Mouse (Mus musculus) ES-E14 (cell line): ENCODE measurements around the gene Actn1.

Source experiments
- CHD2 ChIP-seq: IDR thresholded peaks from 2 replicates; pipeline ENCODE4 v1.6.1; 2014; ENCODE audit warnings: mild to moderate bottlenecking, low read depth, low read length, inconsistent platforms
- HCFC1 ChIP-seq: IDR thresholded peaks from 2 replicates; pipeline ENCODE4 v1.6.1; 2012; ENCODE audit warnings: low read length, inconsistent platforms, borderline replicate concordance; ENCODE audit not compliant: insufficient read depth
- ZC3H11A ChIP-seq: IDR thresholded peaks from 2 replicates; pipeline ENCODE4 v1.6.1; 2012; ENCODE audit warnings: low read depth, mild to moderate bottlenecking, inconsistent platforms, low read length, borderline replicate concordance
- ZNF384 ChIP-seq: IDR thresholded peaks from 2 replicates; pipeline ENCODE4 v1.6.1; 2012; ENCODE audit warnings: low read depth, low read length, inconsistent platforms

DNA sequence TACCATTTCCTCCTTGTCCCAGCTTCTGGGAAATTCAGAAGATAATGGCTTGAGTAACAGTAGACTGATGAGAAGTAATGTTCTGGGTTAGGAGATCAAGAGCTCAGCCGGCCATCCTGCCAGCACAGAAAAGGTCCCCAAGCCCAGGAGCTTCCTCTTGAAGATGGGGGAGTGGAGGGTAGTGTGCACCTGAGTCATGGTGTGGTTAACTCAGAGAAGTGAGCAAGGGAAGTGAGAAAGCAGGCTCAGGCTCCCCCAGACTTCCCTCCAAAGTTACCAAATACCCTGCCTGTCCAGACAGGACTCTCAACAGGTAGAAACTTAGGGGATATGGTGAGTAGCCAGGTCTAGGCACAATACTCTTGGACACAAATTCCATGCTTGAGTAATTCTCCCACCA, 24.9 kb downstream of the Actn1 start:
- no peak for TF ChIP-seq ZNF384
- TF ChIP-seq CHD2: no peak
- TF ChIP-seq ZC3H11A: no peak
- TF ChIP-seq HCFC1: no peak
